Mouse (Mus musculus) brown adipose tissue, adult 24 weeks (tissue): ENCODE measurements around the gene Pbx1. TPM values are rescaled to one million over a fixed set of nuclear protein-coding genes. Genes with fewer than 3 reads are reported as not detected.
A peak's percentile ranks its signal among the peaks of the same experiment; 100 is the strongest.
"Not testable (repeated sequence)": the region's sequence is repeated elsewhere in the genome, so short reads cannot be mapped to it uniquely, and the experiment has no call there.

Experiments used
- H3K27ac ChIP-seq: fragments of 200-500 bp; replicated peaks from 2 replicates; pipeline ENCODE4 v1.5.1; 2012; ENCODE audit warnings: low read depth, mild to moderate bottlenecking, low read length
- H3K4me1 ChIP-seq: fragments of 200-500 bp; 2 replicates; pipeline ENCODE4 v1.6.1; 2012; ENCODE audit warnings: low read length, mixed read lengths; ENCODE audit not compliant: control insufficient read depth, insufficient read depth, insufficient read length
- H3K4me3 ChIP-seq: fragments of 200-500 bp; 2 replicates; pipeline ENCODE4 v1.5.1; 2012; ENCODE audit warnings: low read depth, mild to moderate bottlenecking, low read length, moderate library complexity; ENCODE audit not compliant: insufficient read depth
- polyA plus RNA-seq: library from polyadenylated mRNA; stranded (reverse); fragments of >200 nt; gene quantifications from 2 replicates; pipeline ENCODE4 v1.2.4, GENCODE M21; 2012; ENCODE audit not compliant: missing spikeins, insufficient read depth, insufficient read length

The Pbx1 gene
- polyA plus RNA-seq: 10.7 and 15.1 TPM in 2 replicates

DNA sequence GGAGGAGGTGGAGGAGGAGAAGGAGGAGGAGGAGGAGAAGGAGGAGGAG lies at the start of gene Pbx1:
Pbx1 (minus strand) TSS at position 39 of the 49 bp plus-strand sequence.
- H3K27ac ChIP-seq: peak within 1 kb of the TSS; percentile 84
- H3K4me1 ChIP-seq: not testable (repeated sequence)
- peak within 1 kb of the TSS; percentile 82 for H3K4me3 ChIP-seq

- Histone ChIP-seq H3K4me3 (no peak overlapping the region), H3K27ac (no peak overlapping the region), H3K4me1 (peaks cover 4% of the 10 kb centered on the region; the same call in 1 of the 2 replicates)
Observed at GRCm38 (mm10) chr1:168479626-168480025, 47.6 kb upstream of the Pbx1 start.

DNA sequence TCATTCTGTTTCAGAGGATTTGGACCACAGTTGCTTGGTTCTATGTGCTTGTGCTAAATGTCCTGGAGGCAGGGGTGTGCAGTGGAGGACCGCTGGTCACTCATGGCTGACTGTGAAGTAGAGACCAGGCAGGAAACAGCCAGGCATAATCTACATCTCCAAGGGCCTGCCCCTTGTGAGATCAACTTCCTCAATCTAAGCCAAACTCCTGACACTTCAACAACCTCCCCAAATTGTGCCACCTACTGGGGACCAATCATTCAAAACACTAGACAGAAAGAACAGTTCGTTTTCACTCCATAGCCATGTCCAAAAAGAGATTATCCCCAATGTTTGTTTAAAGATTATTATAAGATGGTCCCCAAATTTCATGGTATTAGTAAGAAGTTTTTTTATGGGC lies 46.8 kb upstream of the Pbx1 start:
- Histone ChIP-seq H3K4me1 (peaks cover 4% of the 10 kb centered on the region; the same call in 1 of the 2 replicates), H3K27ac (no peak overlapping the region), H3K4me3 (no peak overlapping the region)

DNA sequence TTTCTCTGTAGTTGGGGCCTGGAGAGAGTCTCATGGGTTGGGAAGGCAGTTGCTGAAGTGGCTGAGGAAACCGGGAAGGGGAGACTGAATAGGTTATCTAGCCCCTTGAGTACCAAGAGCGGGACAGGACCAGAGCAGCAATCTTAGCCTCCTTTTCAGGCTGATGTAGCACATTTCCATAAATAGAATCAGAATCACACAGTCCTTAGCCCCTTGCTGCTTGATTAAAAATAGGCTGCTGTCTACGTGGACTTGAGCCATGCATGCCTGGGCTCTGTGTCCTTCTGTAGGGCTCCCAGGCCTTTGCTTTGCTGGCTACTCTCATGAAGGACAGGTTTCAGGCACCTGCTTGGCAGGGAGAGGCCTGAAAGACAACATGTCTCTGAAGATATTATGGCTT lies 44.8 kb upstream of the Pbx1 start:
- Histone ChIP-seq H3K4me3 (no peak overlapping the region), H3K4me1 (peaks cover 4% of the 10 kb centered on the region; the same call in 1 of the 2 replicates), H3K27ac (peak overlapping the region; percentile 60)

DNA sequence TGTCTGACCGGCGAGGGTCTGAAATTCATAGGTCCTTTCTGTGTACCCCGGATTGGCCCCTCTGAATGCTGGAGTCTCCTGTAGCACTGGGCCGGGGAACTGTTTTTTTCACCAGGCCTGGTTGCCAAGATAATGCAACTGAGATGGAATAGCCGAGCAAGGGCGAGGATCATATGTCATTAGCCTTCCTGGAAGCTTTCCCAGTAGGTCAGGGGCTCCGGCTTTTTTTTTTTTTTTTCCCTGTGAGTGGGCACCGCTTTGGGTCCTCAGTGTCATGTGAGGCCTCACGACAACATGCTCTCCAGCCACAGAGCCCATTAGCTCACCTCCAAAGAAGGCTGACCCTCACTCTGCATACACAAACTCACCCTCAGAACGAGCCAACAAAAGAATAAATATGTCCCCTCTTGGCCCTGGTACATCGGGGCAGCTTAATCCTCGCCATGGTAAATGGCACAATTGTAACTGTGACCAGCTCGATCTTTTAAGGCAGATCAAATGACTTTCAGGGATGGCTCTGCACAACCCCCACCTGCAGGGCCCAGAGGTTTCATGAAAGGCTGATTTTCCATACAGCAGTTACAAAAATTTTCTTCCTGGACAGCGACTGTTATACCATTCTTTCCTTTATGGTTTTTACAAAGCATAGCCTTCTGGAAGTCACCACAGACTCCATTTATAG lies 44.3 kb upstream of the Pbx1 start:
- H3K27ac ChIP-seq: peak overlapping the region; percentile 60
- no peak overlapping the region for H3K4me3 ChIP-seq
- H3K4me1 ChIP-seq: peaks cover 4% of the 10 kb centered on the region; the same call in 1 of the 2 replicates

DNA sequence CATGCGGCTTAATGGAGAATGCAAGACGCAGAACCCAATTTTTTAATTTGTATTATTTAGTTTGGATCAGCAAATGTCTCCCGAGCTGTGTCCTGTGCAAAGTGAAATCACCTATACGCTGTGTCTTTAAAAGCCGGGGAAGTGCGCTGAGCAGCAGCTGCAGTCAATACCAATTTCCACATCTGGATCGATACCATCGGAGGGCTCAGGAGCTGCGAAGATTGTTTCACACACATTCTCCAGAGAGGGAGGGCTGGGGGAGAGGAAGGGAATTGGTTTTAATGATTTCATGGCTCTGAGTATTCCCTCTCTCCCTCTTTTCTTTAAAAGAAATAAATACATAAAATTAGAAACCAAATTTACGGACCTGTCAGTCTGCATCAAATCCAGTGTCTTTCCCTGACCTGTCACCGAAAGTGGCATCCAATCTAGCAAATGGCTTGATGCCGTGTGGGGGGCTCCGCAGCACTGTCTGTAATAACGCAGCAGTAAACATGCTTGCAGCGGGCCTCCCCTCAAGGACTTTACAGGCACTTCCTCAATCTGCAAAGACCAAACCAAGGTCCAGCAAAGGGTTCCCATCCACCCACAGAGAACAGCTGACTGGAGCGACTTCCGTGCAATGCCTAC lies 43.6 kb upstream of the Pbx1 start:
- H3K4me1 ChIP-seq: peaks cover 4% of the 10 kb centered on the region; the same call in 1 of the 2 replicates
- H3K4me3 ChIP-seq: no peak overlapping the region
- H3K27ac ChIP-seq: no peak overlapping the region

DNA sequence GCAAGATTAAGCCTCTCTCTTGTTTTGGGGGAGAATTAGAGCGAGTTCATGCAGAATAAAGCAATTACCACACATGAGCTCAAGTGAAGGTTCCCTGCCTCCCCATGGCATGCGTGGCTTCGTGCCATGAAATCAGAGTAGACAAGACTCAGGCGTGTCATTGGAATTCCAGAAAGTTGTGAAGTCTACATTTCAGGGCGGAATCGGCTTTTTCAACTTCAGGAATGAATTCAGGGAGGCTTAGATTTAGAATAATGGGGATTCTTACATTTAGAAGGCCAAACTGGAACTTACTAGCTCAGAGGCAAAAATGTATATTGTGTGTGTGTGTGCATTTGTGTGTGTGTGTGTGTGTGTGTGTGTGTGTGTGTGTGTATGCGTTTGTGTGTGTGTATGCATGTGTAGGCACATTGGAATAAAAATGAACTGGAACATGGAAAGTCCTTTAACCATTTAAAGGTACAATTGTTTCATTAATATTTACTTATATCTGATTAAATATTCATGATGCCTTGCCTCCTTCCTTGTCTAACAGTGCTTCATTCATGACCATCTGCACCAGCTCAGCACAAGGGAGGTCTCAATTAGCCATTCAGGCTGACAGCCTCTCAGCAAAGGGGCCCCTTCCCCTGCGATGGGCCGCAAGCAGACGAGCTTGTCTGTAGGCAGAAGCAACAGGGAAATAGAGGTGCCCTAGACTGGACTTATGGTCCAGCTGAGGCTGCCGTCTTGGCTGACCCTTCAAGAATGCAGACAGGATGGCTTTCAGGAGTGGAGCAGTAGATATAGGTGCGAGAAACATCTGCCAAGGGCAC lies 41.4 kb upstream of the Pbx1 start:
- H3K4me1 ChIP-seq: peaks cover 4% of the 10 kb centered on the region; the same call in 1 of the 2 replicates
- no peak overlapping the region for H3K4me3 ChIP-seq
- no peak overlapping the region for H3K27ac ChIP-seq

DNA sequence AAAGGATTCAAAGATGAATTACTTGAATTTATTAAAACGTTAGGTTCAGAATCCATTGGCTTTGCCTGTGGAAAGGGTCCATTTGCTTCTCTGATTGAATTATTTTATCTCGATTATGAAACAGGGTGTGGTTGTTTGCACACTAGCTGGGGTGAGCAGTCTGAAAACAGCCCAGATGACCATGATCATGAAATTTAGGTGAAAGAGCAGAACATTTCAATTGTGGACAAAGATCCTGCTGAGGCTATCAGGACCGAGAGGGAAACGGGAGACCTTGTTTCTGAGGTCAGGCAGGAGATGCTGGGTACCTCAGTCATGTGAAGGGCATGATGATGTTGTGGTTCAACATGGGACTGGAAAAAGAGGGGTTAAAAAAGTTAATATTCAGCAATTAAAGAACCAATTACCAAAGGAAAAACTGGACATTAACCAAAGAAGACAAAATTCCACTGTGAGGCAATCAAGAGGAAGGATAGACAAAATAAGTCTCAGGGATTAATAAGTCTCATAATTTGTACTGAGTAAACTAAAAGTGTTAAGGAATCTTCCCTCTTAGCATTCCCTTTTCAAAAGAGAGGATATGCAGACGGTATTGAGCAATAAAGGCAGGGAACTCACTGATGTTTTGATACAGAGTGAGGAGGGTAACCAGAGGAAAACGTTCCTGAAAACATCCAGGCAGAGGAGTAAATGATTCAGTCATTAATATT lies 40.6 kb upstream of the Pbx1 start:
- Histone ChIP-seq H3K27ac (peak overlapping the region; percentile 64; the same call in 1 of the 2 replicates), H3K4me3 (no peak overlapping the region), H3K4me1 (peaks cover 4% of the 10 kb centered on the region; the same call in 1 of the 2 replicates)

DNA sequence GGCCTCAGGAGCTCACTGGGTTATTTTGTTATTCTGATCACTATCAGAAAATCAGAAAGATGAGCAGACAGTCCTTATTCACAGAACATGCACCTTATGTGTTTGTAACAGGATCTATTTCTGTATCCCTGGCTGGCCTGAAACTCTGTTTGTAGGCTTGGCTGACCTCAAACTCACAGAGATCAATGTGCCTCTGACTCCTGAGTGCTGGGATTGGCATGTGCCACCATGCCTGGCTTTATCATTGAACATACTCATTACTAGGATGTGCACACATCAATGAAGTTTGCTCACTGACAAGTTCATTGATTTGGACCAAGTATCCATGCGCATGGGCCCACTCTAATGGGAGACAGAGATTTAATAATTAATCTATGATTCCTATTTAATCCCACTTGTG lies 27.4 kb upstream of the Pbx1 start:
- no peak overlapping the region for H3K27ac ChIP-seq
- H3K4me3 ChIP-seq: no peak overlapping the region

DNA sequence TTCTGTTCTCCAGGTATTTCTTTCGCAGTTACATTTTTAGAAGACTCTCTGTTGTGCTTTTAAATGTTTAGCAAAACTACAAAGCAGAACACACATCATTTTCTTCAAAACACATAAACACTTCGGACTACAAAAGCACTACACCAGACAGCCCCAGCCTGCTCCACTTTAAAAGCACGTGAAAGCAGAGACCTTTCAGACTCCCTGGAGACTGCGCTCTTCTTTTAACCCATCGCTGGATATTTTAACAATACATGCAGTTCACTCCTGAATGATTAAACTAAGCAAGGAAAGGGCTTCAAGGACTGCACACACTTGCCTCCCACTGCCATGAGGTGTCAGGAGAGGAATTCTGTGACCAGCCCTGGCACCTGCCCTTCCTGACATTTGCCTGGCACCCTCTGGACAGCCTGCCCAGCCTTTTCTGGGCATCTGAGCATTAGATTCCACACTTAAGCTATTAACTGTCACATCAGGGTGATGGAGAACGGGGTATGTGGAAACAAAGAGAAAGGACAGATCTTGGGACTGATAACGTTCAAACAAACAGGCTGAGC lies 25.2 kb upstream of the Pbx1 start:
- H3K4me1 ChIP-seq: no peaks in the 10 kb centered on the region
- no peak overlapping the region for H3K27ac ChIP-seq
- no peak overlapping the region for H3K4me3 ChIP-seq

More for the DNA sequence above, 27.4 kb upstream of the Pbx1 start:
- no peaks in the 10 kb centered on the region for H3K4me1 ChIP-seq

DNA sequence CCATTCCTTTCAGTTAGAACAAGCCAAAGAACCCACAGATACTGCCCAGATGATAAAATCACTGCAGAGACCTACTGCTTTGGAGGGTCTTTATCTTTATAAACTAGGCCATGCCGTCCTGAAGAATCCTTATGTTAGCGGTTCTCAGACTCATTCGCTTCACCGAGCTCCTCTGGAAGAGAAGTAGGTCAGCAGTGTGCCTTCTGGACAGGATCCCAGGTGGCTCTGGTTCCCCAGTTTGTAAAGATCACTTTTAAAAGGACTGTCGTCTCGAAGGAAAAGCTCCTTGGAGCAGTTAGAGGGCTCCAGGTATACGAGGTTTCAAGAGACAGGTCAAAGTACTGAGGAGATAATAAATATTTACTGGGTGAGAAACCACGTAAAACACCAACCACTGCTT lies 23.1 kb upstream of the Pbx1 start:
- Histone ChIP-seq H3K27ac (no peak overlapping the region), H3K4me3 (no peak overlapping the region), H3K4me1 (no peaks in the 10 kb centered on the region)

- no peak overlapping the region for H3K4me3 ChIP-seq
- peaks cover 3% of the 10 kb centered on the region; the same call in 1 of the 2 replicates for H3K4me1 ChIP-seq
- H3K27ac ChIP-seq: no peak overlapping the region
Observed at GRCm38 (mm10) chr1:168433671-168434070, 1.6 kb upstream of the Pbx1 start.

DNA sequence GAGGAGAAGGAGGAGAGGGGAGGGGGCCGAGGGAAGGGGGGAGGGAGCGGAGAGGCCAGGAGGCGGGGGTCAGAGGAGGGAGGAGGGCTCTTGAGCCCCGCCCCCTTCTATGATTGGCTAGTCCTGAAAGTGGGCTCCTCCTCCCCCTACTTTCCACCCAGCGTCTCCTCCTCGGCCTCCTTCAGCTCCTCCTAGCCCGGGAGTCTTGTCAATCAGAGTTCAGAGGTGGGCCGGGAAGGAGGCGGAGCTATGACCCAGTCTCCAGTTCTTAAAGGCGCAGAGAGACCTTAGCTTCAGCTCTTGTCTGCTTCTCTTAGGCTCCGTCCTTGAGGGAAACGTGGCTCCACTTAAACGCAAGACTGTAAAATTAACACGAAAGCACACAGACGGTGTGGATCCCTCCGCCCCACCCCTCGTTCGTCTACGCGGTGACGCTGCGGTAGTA lies 233 bp upstream of the Pbx1 start:
- H3K4me3 ChIP-seq: peak overlapping the region; percentile 82
- H3K27ac ChIP-seq: peak overlapping the region; percentile 84
- peaks cover 5% of the 10 kb centered on the region; the same call in 1 of the 2 replicates for H3K4me1 ChIP-seq

DNA sequence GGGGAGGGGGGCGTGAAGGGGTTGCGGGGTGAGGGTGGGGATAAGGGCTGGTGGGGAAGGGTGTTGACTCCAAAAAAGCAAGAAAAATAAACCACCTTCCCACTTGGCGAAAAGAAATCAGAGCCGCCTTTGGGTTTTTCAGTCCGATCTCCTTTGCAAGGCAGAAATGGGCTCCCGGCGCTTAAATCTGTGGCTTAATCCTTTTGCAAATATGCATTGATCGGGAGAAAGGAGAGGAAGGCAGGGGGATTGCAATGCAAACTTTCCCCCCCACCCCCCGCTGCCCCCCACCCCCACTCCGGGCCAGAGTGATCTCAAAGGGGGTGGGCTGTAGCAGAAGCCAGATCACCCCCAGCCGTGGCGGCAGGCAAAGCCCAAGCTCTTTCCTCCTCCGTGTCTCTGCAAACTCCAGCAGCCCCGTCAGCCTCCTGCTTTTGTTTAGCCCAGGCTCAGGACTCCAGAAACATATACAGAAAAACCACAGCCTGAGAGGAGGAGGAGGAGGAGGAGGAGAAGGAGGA lies 299 bp downstream of the Pbx1 start:
- Histone ChIP-seq H3K27ac (no peak overlapping the region), H3K4me1 (peaks cover 5% of the 10 kb centered on the region; the same call in 1 of the 2 replicates), H3K4me3 (peak overlapping the region; percentile 82)
